Mouse (Mus musculus) hematopoietic stem cell, adult 5-6 weeks (primary cell): ENCODE results near the gene R3hdm2. TPM values are rescaled to one million over a fixed set of nuclear protein-coding genes. Genes with fewer than 3 reads are reported as not detected.
A peak's percentile ranks its signal among the peaks of the same experiment; 100 is the strongest.

Experiments used
- ATAC-seq, 2 experiments: fragments of 125-278 bp in 1 of 2; replicated peaks in 1 of 2; 2 replicates each; pipeline ENCODE4 v1.8.0; 2016 to 2017; ENCODE audit warnings: inconsistent platforms in 2 of 2, mild to moderate bottlenecking in 2 of 2, moderate number of reproducible peaks in 2 of 2, low read depth in 1 of 2, moderate TSS enrichment in 1 of 2; ENCODE audit not compliant: low FRiP score in 2 of 2, poor library complexity in 2 of 2, severe bottlenecking in 2 of 2, insufficient read depth in 1 of 2, low TSS enrichment in 1 of 2
- total RNA-seq: library from RNA; stranded (forward); fragments of 172-1452, 232-1000 nt; gene quantifications from 2 replicates; pipeline ENCODE4 v1.2.3, GENCODE M21; 2017

The R3hdm2 gene
- total RNA-seq, 1 experiment from 2014 or later, result 41.3 TPM

DNA sequence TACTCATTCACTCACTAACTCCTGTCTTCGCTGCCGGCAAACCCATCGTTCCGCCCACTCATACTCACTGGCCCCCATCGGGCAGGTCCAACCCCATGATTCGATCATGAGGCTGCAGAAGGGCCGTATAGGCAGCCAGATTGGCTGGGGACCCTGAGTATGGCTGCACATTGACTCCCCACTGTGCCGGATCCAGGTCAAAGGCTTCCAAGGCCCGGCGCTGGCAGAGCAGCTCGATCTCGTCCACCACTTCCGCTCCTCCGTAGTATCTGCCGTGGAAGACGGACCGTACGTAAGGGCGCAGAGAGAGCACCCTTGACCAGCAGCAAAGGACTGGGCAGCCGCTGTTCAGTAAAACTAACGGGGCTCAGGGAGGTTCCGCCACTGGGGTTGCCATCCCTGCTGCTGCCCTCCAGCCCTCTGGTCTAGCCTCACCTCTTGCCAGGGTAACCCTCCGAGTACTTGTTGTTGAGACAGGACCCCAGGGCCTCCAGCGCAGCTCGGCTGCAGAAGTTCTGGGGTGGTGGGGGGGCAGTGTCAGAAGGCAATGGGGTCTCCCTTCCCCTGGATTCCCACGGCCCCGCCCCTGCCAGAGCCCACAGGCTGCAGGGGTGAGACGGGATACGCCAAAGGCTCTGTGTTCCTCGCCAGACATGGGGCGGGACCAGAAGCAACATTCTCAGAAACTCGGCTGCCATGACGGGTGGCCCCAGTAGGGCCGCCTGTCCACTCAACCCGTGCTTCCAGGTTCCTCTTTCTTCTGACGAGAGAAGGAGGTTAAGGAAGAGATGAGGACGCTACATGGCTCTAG lies 140.0 kb downstream of the R3hdm2 start:
- ATAC-seq, result no peak

DNA sequence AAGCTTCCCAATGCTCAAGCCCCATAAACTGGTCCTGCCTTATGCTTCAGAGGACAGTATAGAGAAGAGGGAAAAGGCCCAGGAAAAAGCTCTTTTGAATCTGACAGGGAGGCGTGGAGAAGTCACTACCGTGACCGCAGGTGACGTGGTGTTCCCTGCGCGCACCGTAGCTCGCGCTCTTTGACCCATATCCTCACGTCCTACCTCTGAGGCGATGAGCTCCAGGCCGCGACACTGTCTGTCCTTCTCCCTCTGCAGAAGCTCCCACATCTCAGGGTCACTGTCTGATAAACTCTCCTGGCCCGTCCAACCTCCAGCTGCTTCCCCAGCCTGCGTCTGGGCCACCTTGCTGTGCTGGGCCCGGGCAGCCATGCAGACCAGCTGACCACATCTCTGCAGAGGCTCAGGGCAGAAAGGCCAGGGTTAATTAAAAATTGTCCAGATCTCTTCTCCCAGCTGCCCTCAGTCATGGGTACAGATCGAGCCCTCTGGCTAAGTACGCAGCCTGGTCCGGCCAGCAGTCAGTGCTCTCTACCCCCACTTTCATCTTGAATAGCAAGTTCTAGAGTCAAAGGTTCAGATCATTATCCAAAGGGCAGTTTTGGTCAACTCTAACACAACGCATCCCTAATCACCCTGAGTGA lies 140.7 kb downstream of the R3hdm2 start:
- no peak for ATAC-seq

DNA sequence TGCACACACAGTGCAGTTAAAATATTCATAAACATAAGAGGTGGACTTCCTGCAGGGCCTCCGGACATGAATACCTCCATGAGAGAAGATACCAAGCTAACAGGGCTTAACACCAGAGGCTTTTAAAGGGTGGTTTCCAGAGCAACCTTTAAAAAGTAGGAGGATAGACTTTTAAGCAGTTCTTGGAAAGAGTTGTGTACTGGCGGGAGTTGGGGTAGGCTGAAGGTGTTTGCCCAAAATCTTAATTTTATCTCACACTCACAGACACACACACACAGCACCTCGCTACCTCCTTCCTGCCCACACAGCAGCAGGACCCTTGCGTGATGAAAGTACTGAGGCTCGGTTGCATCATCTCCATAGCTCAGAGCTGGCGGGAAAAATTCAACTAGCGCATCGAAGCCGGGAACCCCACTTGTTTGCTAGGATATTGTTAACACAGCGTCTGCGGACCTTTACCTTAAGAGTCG lies 141.5 kb downstream of the R3hdm2 start:
- ATAC-seq, result peak in 1 of 2 experiments; percentile 15; a peak in 1 of 4 replicates

DNA sequence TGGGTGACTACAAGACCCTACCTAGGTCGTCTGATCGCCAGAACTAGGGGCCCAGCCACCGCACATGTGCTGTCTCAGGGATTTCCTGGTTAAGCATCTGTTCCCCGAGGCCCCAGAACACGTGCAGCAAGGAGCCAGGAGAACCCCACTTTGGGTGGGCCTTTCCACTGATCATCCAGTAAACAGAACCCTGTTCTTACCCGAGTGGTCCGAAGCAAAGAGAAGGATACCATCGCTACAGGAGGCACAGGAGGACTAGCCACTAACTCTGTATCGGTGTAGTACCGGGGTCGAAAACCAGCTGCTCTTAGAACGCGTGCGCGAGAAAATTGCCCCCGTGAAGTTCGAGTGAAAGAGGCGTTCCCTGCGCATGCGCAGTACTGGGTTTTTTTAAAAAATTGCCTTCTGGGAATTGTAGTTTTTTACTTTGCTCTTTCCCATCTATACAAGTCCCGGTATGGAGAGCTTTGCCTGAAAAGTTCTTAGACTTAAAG lies 142.0 kb downstream of the R3hdm2 start, which contains the start of gene Shmt2:
Gene Shmt2 (minus strand): TSS at position 357 of the 494 bp plus-strand sequence.
- peak; percentile 34 to 39; a peak in 2 of 4 replicates for ATAC-seq

DNA sequence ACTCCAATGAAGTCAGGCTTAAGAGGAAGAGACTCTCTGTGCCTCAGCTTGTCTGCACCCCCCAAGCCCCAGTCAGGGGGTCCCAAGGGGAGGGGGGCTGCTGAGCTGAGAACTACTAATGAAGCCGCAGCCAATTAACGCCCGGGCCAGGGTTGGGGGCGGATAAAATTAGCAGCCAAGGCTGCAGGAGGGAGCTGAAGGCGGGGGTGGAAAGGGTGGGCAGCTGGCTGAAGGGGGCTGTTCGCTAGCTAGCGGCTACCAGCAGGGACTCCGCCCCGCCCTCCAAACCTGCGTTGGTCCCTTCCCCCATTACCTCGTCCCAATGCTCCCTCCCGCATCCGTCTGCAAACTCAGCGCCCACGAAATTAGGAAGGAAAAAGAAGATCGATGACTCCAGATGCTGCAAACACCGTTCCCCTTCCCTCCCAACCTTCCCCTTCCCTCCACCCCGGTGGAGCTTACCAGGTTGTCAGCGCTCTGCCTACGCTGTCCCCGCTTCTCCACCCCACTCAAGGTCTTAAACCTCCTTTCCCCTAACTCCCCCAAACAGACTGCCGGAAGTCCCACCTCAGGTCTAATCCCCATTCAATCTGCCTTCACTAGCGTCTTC lies 144.6 kb downstream of the R3hdm2 start:
- no peak for ATAC-seq

- ATAC-seq, result no peak
These were observed 145.9 kb downstream of the R3hdm2 start for GRCm38 (mm10) chr10:127526048-127526447.

DNA sequence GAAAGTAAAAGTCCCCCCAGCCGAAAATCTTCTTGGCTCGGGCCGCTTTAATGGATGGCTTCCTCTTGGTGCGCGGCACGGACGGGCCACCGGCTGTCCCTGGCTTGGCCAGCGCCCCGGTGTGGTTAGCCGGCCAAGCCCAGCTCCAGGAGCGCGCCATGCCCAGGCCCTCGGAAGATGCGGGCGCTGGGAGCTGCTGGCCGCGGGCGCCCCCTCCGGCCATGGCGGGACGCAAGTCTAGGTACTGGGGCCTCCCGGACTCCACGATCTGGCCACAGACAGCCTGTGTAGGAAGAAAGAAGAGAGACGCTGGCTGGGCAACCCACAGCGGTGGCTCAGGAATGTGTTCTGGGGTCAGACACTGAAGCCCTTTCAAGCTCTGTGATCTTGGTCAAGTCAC lies 146.6 kb downstream of the R3hdm2 start:
- ATAC-seq, result peak; percentile 38 to 52; a peak in 3 of 4 replicates

GRCm38 (mm10) chr10:127527481-127527880 lies 147.4 kb downstream of the R3hdm2 start:
- peak in 1 of 2 experiments; percentile 9; a peak in 1 of 4 replicates for ATAC-seq

GRCm38 (mm10) chr10:127530945-127531344 lies 150.8 kb downstream of the R3hdm2 start:
- ATAC-seq, result no peak

DNA sequence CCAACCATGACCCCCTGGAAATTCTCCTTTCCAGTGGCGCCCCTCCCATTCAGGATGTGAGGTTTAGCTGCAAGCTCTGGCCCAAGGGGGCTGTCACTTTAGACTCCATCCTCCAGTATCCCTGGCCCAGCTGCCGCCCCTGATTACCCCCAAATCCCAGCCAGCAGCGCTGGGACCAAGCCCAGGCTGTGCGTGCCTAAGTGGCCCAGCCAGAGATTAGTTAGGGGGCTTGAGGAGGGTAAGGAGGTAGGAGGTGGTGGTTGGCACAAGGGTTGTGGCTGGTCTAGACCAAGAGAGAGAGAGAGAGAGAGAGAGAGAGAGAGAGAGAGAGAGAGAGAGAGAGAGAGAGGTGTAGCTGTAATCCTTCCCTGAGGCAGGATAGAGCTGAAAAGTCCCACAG lies 151.4 kb downstream of the R3hdm2 start:
- ATAC-seq, result no peak

DNA sequence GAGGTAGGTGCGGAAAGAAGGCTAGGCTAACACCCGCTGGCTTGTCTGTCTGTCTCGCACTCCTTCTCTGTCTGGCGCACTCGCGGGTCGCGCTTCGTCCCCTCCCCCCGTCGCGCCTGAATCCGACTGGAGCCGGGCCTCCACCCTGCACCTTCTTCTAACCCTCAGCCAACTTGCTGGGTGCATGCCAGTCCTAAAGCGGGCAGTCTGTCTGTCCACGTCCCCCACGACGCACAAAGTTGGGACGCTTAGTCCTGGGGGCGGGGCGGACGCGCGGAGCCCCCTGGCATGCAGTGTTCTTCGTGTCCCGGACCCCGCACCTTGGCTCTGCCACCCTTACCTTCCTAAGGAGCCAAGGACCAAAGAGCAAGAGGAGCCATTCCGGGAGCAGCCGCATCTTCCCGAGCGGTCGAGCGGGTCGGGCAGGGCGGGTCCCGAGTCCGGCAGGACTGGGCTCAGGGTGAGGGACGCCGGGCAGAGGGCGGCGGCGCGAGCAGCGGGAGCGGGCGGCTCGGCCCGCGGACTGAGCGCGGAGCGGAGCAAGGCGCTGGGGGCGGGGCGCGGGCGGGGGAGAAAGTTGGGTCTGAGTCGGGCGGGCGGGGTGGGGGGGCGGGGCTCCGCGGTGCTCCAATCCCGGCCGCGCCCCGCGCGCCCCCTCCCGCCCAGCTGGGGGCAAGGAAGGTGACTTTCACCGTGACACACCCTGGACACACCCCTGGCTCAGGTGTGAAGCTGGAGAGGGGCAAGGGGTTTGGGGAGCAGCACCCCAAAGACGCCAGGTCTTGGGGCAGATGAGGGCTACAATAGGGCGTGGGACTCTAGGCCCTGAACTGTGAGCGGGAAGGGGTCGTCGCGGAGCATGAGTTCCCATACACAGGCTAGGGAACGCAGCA lies 154.2 kb downstream of the R3hdm2 start, which contains the start of gene Nxph4:
Gene Nxph4 (minus strand): TSS at position 524 of the 893 bp plus-strand sequence.
- ATAC-seq, result no peak

DNA sequence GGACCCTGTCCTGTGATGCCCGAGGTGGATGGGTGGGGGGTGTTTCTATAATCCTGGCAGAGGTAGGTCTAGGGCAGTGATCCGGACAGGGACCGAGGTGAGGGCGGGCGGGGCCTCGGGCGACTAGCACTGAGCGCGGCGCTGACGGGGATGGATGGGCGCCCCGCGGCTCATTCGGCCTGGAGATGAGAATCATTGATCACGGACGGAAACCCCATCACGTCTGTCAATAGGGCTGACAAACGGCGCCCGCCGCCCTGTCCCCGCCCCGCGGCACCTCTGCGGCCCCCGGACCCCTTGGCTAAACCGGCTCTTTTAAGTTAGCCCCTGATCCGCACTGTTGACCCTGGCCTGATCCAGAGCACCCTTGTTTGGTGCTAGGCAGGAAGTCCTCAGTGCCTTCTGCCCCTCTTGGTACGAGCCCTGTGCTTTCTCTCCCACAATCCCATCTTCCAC lies 154.8 kb downstream of the R3hdm2 start:
- no peak for ATAC-seq

DNA sequence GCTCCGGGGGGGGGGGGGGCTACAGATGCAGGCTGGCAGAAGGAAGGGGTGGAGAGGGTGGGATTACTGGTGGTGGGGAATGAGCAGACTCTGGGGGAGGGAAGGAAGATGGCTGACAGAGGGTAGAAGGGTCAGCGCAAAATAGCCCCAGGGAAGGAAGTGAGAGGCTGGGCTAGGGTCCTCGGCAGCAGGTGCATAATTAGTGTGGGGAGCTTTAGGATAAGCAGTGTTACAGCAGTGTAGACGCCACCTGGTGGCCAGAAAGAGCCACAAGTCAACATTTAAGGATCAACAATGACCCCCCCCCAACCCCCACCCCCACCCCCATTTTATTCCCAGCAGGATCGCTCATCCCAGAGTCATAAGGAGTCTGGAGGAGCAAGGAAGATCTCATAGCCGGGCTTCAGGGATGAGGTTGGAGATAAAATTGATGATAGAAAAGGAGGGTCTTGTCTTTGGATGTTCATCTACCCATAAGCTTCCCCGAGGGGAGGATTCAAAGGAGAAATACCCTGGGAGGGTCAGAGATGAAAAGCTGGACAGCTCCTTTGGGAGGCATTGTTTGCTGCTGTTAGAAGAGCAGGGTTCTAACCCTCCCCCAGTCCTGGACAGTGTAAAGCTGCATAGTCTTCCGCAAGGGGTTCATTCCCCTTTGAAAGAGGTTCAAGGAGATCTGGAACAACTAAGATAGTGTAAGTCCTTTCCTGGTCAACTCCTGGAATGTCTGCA lies 156.6 kb downstream of the R3hdm2 start:
- ATAC-seq, result no peak

DNA sequence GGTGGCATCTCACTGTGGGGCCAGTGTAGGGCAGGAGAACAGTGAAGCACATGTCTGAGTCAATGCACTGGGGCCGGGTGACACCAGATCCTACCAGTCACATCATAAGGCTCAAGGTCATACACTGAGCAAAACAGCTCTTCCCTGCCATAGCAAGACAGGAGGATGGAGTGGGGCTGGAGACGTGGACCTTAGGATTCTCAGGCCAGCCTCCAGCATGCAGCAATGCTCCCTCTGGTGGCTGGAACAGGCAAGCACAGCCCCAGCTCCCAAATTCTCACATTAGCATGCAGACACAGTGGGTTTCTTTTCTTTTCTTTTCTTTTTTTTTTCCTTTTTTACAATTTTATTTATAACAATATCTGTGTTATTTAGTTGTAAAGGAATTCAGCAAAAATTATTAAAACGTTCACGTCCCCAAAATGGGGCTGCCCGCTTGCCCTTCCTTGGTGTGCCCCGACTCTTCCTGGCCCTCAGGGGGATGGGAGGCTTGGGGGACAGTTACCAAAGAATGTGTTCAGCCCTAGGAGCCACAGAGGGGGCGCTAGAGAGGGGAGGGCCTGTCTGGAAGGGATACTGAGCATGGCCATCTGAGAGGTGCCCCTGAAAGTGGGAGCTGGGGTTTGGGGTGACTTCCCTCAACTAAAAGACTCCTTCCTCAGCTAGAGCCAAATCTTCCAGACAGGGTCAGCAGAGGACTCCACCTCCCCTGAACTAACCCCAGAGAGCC lies 157.9 kb downstream of the R3hdm2 start:
- ATAC-seq, result peak; percentile 56 to 68; a peak in 2 of 4 replicates

- no peak for ATAC-seq
These were observed 161.4 kb downstream of the R3hdm2 start for GRCm38 (mm10) chr10:127541510-127541909.

- no peak for ATAC-seq
These were observed 162.0 kb downstream of the R3hdm2 start for GRCm38 (mm10) chr10:127542084-127542483.
